Mouse (Mus musculus) neural tube, embryonic 12.5 days (tissue): ENCODE results near the gene Zfp697. TPM values are rescaled to one million over a fixed set of nuclear protein-coding genes. Genes with fewer than 3 reads are reported as not detected.
"Not testable (repeated sequence)": the region's sequence is repeated elsewhere in the genome, so short reads cannot be mapped to it uniquely, and the experiment has no call there.

Source experiments
- ATAC-seq: fragments of 200-750 bp; cut with Nextera tagmentation; 2 replicates; pipeline ENCODE4 v1.8.0; 2017; ENCODE audit warnings: low read depth, mild to moderate bottlenecking, moderate TSS enrichment, moderate library complexity; ENCODE audit not compliant: low FRiP score
- H3K27ac ChIP-seq: fragments of 300-500 bp; sonication (generic); 2 replicates; pipeline ENCODE4 v1.5.1; 2016
- H3K27me3 ChIP-seq: fragments of 300-500 bp; sonication (generic); replicated peaks from 2 replicates; pipeline ENCODE4 v1.6.1; 2016; ENCODE audit warnings: mild to moderate bottlenecking
- H3K36me3 ChIP-seq: fragments of 300-500 bp; sonication (generic); 2 replicates; pipeline ENCODE4 v1.6.1; 2016; ENCODE audit warnings: mild to moderate bottlenecking
- H3K4me1 ChIP-seq: fragments of 300-500 bp; sonication (generic); 2 replicates; pipeline ENCODE4 v1.6.1; 2016
- H3K4me2 ChIP-seq: fragments of 300-500 bp; sonication (generic); replicated peaks from 2 replicates; pipeline ENCODE4 v1.6.1; 2016; ENCODE audit warnings: mild to moderate bottlenecking
- H3K4me3 ChIP-seq: fragments of 300-500 bp; sonication (generic); 2 replicates; pipeline ENCODE4 v1.5.1; 2016
- H3K9ac ChIP-seq: fragments of 300-500 bp; sonication (generic); 2 replicates; pipeline ENCODE4 v1.6.1; 2016; ENCODE audit warnings: mild to moderate bottlenecking
- H3K9me3 ChIP-seq: fragments of 300-500 bp; sonication (generic); 2 replicates; pipeline ENCODE4 v1.6.1; 2016; ENCODE audit warnings: mild to moderate bottlenecking
- WGBS: fragments of 180-500 bp; shearing (Covaris S2); methylation state at CpG from one replicate; pipeline ENCODE4 v1.1.7; 2016; 5-methylcytosine and 5-hydroxymethylcytosine counted together
- polyA plus RNA-seq: library from polyadenylated mRNA; unstranded; fragments of >200 nt; fragmentation: Nextera tagmentation; extraction: Ambion mirVana; gene quantifications from 2 replicates; pipeline ENCODE4 v1.2.1, GENCODE M21; 2016

Zfp697 gene
- polyA plus RNA-seq, 1 experiment from 2014 or later, result 11.8 TPM

- not testable (repeated sequence) for H3K9ac ChIP-seq, H3K4me2 ChIP-seq, H3K4me3 ChIP-seq, H3K27me3 ChIP-seq, H3K4me1 ChIP-seq, H3K36me3 ChIP-seq, H3K9me3 ChIP-seq, H3K27ac ChIP-seq, ATAC-seq
- no CpG with 5 or more reads among the region's 2 CpGs for WGBS
Observed at GRCm38 (mm10) chr3:98563831-98564230, 181.6 kb downstream of the Zfp697 start.

GRCm38 (mm10) chr3:98564894-98565293 is 182.6 kb downstream of the Zfp697 start:
- not testable (repeated sequence) for H3K4me2 ChIP-seq, H3K27ac ChIP-seq, H3K4me1 ChIP-seq, H3K36me3 ChIP-seq, ATAC-seq, H3K9me3 ChIP-seq, H3K9ac ChIP-seq, H3K4me3 ChIP-seq, H3K27me3 ChIP-seq
- WGBS, result no CpG with 5 or more reads among the region's 3 CpGs

- H3K4me3 ChIP-seq, H3K9ac ChIP-seq, H3K4me2 ChIP-seq, H3K36me3 ChIP-seq, H3K9me3 ChIP-seq, ATAC-seq, H3K27ac ChIP-seq, H3K4me1 ChIP-seq, H3K27me3 ChIP-seq: not testable (repeated sequence)
- 83% methylated on average over 2 of the region's 2 CpGs for WGBS
Observed at GRCm38 (mm10) chr3:98567717-98568116, 185.5 kb downstream of the Zfp697 start.

GRCm38 (mm10) chr3:98581024-98581423 is 198.8 kb downstream of the Zfp697 start:
- H3K9me3 ChIP-seq, ATAC-seq, H3K4me1 ChIP-seq, H3K27me3 ChIP-seq, H3K27ac ChIP-seq, H3K36me3 ChIP-seq, H3K4me2 ChIP-seq, H3K4me3 ChIP-seq, H3K9ac ChIP-seq: not testable (repeated sequence)
- 92% methylated on average over 1 of the region's 1 CpGs for WGBS

- H3K4me2 ChIP-seq, H3K9ac ChIP-seq, ATAC-seq, H3K4me3 ChIP-seq, H3K27ac ChIP-seq, H3K4me1 ChIP-seq, H3K36me3 ChIP-seq, H3K27me3 ChIP-seq, H3K9me3 ChIP-seq: not testable (repeated sequence)
- no CpG with 5 or more reads among the region's 1 CpGs for WGBS
Observed at GRCm38 (mm10) chr3:98582202-98582601, 199.9 kb downstream of the Zfp697 start.

GRCm38 (mm10) chr3:98582622-98583021 is 200.4 kb downstream of the Zfp697 start:
- not testable (repeated sequence) for H3K4me1 ChIP-seq, ATAC-seq, H3K9ac ChIP-seq, H3K36me3 ChIP-seq, H3K27ac ChIP-seq, H3K4me2 ChIP-seq, H3K9me3 ChIP-seq, H3K4me3 ChIP-seq, H3K27me3 ChIP-seq

- WGBS, result 89% methylated on average over 2 of the region's 2 CpGs
Observed at GRCm38 (mm10) chr3:98587721-98588120, 205.5 kb downstream of the Zfp697 start.

GRCm38 (mm10) chr3:98588707-98589106 is 206.4 kb downstream of the Zfp697 start, which contains the start of gene Gm10681:
Gene Gm10681, minus strand, starts transcription at chr3:98588807.
- H3K9me3 ChIP-seq, result no peaks in the 10 kb centered on the region
- no peak within 1 kb of the TSS for H3K4me3 ChIP-seq
- ATAC-seq, result no peak
- H3K4me2 ChIP-seq, result no peak within 1 kb of the TSS
- H3K4me1 ChIP-seq, result no peaks in the 10 kb centered on the region
- no peak within 1 kb of the TSS for H3K27ac ChIP-seq
- no peak within 1 kb of the TSS for H3K9ac ChIP-seq
- no peaks in the 10 kb centered on the region for H3K36me3 ChIP-seq
- no peaks in the 10 kb centered on the region for H3K27me3 ChIP-seq

More at GRCm38 (mm10) chr3:98587721-98588120, 205.5 kb downstream of the Zfp697 start:
- no peak overlapping the region for H3K9ac ChIP-seq
- H3K27ac ChIP-seq, result no peak overlapping the region
- no peak overlapping the region for H3K4me2 ChIP-seq
- no peaks in the 10 kb centered on the region for H3K9me3 ChIP-seq
- H3K4me3 ChIP-seq, result no peak overlapping the region
- no peaks in the 10 kb centered on the region for H3K4me1 ChIP-seq
- H3K36me3 ChIP-seq, result no peaks in the 10 kb centered on the region
- no peak for ATAC-seq
- H3K27me3 ChIP-seq, result no peaks in the 10 kb centered on the region

- ATAC-seq, result 0 out of 2 replicates have a peak, but pooled peaks have one; percentile 21
- H3K4me3 ChIP-seq, H3K27me3 ChIP-seq, H3K27ac ChIP-seq, H3K9ac ChIP-seq, H3K36me3 ChIP-seq, H3K9me3 ChIP-seq, H3K4me2 ChIP-seq, H3K4me1 ChIP-seq: not testable (repeated sequence)
Observed at GRCm38 (mm10) chr3:98613540-98613939, 231.3 kb downstream of the Zfp697 start.

- Histone ChIP-seq H3K9ac (no peak overlapping the region), H3K4me1 (no peaks in the 10 kb centered on the region), H3K4me2 (no peak overlapping the region), H3K9me3 (no peaks in the 10 kb centered on the region), H3K27ac (no peak overlapping the region), H3K36me3 (no peaks in the 10 kb centered on the region), H3K4me3 (no peak overlapping the region), H3K27me3 (no peaks in the 10 kb centered on the region)
- 0 out of 2 replicates have a peak, but pooled peaks have one; percentile 29 for ATAC-seq
Observed at GRCm38 (mm10) chr3:98613963-98614362, 231.7 kb downstream of the Zfp697 start.

- not testable (repeated sequence) for H3K4me1 ChIP-seq
- 68% methylated on average over 2 of the region's 2 CpGs for WGBS
Observed at GRCm38 (mm10) chr3:98614406-98614927, 232.2 kb downstream of the Zfp697 start.

GRCm38 (mm10) chr3:98616244-98616643 is 234.0 kb downstream of the Zfp697 start:
- H3K9ac ChIP-seq, H3K4me3 ChIP-seq, H3K4me1 ChIP-seq, H3K36me3 ChIP-seq, H3K27ac ChIP-seq, H3K9me3 ChIP-seq, H3K27me3 ChIP-seq, H3K4me2 ChIP-seq: not testable (repeated sequence)
- 22% methylated on average over 2 of the region's 2 CpGs for WGBS
- ATAC-seq, result 0 out of 2 replicates have a peak, but pooled peaks have one; percentile 13

More at GRCm38 (mm10) chr3:98614406-98614927, 232.2 kb downstream of the Zfp697 start:
- not testable (repeated sequence) for H3K4me3 ChIP-seq, H3K9ac ChIP-seq, H3K27ac ChIP-seq, H3K9me3 ChIP-seq, ATAC-seq, H3K36me3 ChIP-seq, H3K4me2 ChIP-seq, H3K27me3 ChIP-seq

GRCm38 (mm10) chr3:98616786-98617185 is 234.5 kb downstream of the Zfp697 start:
- H3K36me3 ChIP-seq, H3K9ac ChIP-seq, ATAC-seq, H3K27me3 ChIP-seq, H3K27ac ChIP-seq, H3K4me3 ChIP-seq, H3K4me1 ChIP-seq, H3K9me3 ChIP-seq, H3K4me2 ChIP-seq: not testable (repeated sequence)
- WGBS, result 63% methylated on average over 1 of the region's 1 CpGs
